Mouse (Mus musculus) limb, embryonic 12.5 days (tissue): ENCODE data around the gene Dcaf17. TPM values are rescaled to one million over a fixed set of nuclear protein-coding genes. Genes with fewer than 3 reads are reported as not detected.

ENCODE experiments used
- ATAC-seq: fragments of 200-750 bp; cut with Nextera tagmentation; 2 replicates; pipeline ENCODE4 v1.8.0; 2017; ENCODE audit warnings: low read depth, moderate TSS enrichment; ENCODE audit not compliant: insufficient number of reproducible peaks, insufficient read depth, low FRiP score, low TSS enrichment
- H3K27ac ChIP-seq: fragments of 300-500 bp; sonication (generic); 2 replicates; pipeline ENCODE4 v1.5.1; 2016; ENCODE audit warnings: mild to moderate bottlenecking, moderate library complexity
- H3K27me3 ChIP-seq: fragments of 300-500 bp; sonication (generic); 2 replicates; pipeline ENCODE4 v1.6.1; 2016; ENCODE audit warnings: mild to moderate bottlenecking, moderate library complexity
- H3K36me3 ChIP-seq: fragments of 300-500 bp; sonication (generic); 2 replicates; pipeline ENCODE4 v1.6.1; 2016; ENCODE audit warnings: mild to moderate bottlenecking, moderate library complexity
- H3K4me1 ChIP-seq: fragments of 300-500 bp; sonication (generic); replicated peaks from 2 replicates; pipeline ENCODE4 v1.6.1; 2016
- H3K4me2 ChIP-seq: fragments of 300-500 bp; sonication (generic); 2 replicates; pipeline ENCODE4 v1.6.1; 2016; ENCODE audit warnings: mild to moderate bottlenecking, moderate library complexity
- H3K4me3 ChIP-seq: fragments of 300-500 bp; sonication (generic); replicated peaks from 2 replicates; pipeline ENCODE4 v1.5.1; 2016; ENCODE audit warnings: mild to moderate bottlenecking
- H3K9ac ChIP-seq: fragments of 300-500 bp; sonication (generic); replicated peaks from 2 replicates; pipeline ENCODE4 v1.6.1; 2016; ENCODE audit warnings: mild to moderate bottlenecking, moderate library complexity
- H3K9me3 ChIP-seq: fragments of 300-500 bp; sonication (generic); 2 replicates; pipeline ENCODE4 v1.6.1; 2016; ENCODE audit warnings: mild to moderate bottlenecking, moderate library complexity
- WGBS: fragments of 180-500 bp; shearing (Covaris S2); methylation state at CpG from one replicate; pipeline ENCODE4 v1.1.7; 2016; 5-methylcytosine and 5-hydroxymethylcytosine counted together
- polyA plus RNA-seq: library from polyadenylated mRNA; unstranded; fragments of >200 nt; fragmentation: Nextera tagmentation; extraction: Ambion mirVana; gene quantifications from 2 replicates; pipeline ENCODE4 v1.2.1, GENCODE M21; 2016

The Dcaf17 gene
- polyA plus RNA-seq, 1 experiment from 2014 or later, result 26.2 TPM

DNA sequence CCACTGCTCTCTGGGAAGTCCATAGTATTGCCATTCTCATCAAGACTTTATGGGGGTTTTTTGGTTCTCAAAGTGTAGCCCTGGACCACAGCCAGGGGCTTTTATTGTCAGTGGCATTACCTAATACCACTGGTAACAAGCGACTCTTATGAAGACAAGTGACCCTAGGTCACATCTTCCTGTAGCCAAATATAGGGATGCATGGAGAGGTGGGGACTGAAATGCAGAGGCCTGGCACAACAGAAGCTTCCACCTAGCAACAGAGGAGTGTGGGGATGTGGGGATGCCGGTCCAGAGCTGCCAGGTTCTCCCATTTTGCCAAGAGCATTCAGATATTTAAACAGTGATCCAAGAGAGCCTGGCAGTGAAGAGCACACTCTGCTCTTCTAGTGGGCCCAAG lies 68.5 kb downstream of the Dcaf17 start:
- 52% methylated on average over 2 of the region's 2 CpGs for WGBS
- no peak overlapping the region for H3K4me2 ChIP-seq
- ATAC-seq, result no peak
- no peak overlapping the region for H3K9ac ChIP-seq
- H3K9me3 ChIP-seq, result no peaks in the 10 kb centered on the region
- peaks cover 9% of the 10 kb centered on the region; the same call in 1 of the 2 replicates for H3K27me3 ChIP-seq
- no peaks in the 10 kb centered on the region for H3K36me3 ChIP-seq
- H3K27ac ChIP-seq, result no peak overlapping the region
- peaks cover 24% of the 10 kb centered on the region for H3K4me1 ChIP-seq
- H3K4me3 ChIP-seq, result no peak overlapping the region

GRCm38 (mm10) chr2:71127779-71128534 lies 72.8 kb downstream of the Dcaf17 start:
- H3K27me3 ChIP-seq, result no peaks in the 10 kb centered on the region
- no peaks in the 10 kb centered on the region for H3K9me3 ChIP-seq
- ATAC-seq, result no peak
- H3K4me1 ChIP-seq, result peaks cover 11% of the 10 kb centered on the region; the same call in 1 of the 2 replicates
- H3K4me3 ChIP-seq, result no peak overlapping the region
- H3K9ac ChIP-seq, result no peak overlapping the region
- no peak overlapping the region for H3K4me2 ChIP-seq
- H3K27ac ChIP-seq, result 0 out of 2 replicates have a peak overlapping the region, but pooled peaks have one; percentile 3
- 0 out of 2 replicates have a peak, but pooled peaks cover 3% of the 10 kb centered on the region for H3K36me3 ChIP-seq
- 75% methylated on average over 10 of the region's 10 CpGs for WGBS

- Histone ChIP-seq H3K9me3 (no peaks in the 10 kb centered on the region), H3K9ac (no peak overlapping the region), H3K4me3 (no peak overlapping the region), H3K4me1 (peaks cover 8% of the 10 kb centered on the region; the same call in 1 of the 2 replicates), H3K36me3 (0 out of 2 replicates have a peak, but pooled peaks cover 3% of the 10 kb centered on the region), H3K27ac (no peak overlapping the region), H3K27me3 (no peaks in the 10 kb centered on the region), H3K4me2 (no peak overlapping the region)
- WGBS, result 93% methylated on average over 2 of the region's 2 CpGs
- ATAC-seq, result no peak
These were observed 75.2 kb downstream of the Dcaf17 start for GRCm38 (mm10) chr2:71130366-71130765.

GRCm38 (mm10) chr2:71131866-71132496 lies 76.9 kb downstream of the Dcaf17 start:
- Histone ChIP-seq H3K4me3 (no peak overlapping the region), H3K4me2 (no peak overlapping the region), H3K27me3 (no peaks in the 10 kb centered on the region), H3K9me3 (peaks cover under 1% of the 10 kb centered on the region; the same call in 1 of the 2 replicates), H3K4me1 (peaks cover 8% of the 10 kb centered on the region; the same call in 1 of the 2 replicates), H3K36me3 (0 out of 2 replicates have a peak, but pooled peaks cover 6% of the 10 kb centered on the region), H3K27ac (no peak overlapping the region), H3K9ac (no peak overlapping the region)
- WGBS, result 75% methylated on average over 3 of the region's 3 CpGs
- ATAC-seq, result no peak

GRCm38 (mm10) chr2:71134041-71134505 lies 78.9 kb downstream of the Dcaf17 start:
- no peak overlapping the region for H3K4me2 ChIP-seq
- H3K36me3 ChIP-seq, result 0 out of 2 replicates have a peak, but pooled peaks cover 6% of the 10 kb centered on the region
- H3K4me1 ChIP-seq, result no peaks in the 10 kb centered on the region
- WGBS, result 90% methylated on average over 9 of the region's 9 CpGs
- H3K4me3 ChIP-seq, result no peak overlapping the region
- H3K9me3 ChIP-seq, result peaks cover 7% of the 10 kb centered on the region; the same call in 1 of the 2 replicates
- H3K27me3 ChIP-seq, result no peaks in the 10 kb centered on the region
- ATAC-seq, result no peak
- H3K9ac ChIP-seq, result no peak overlapping the region
- no peak overlapping the region for H3K27ac ChIP-seq

DNA sequence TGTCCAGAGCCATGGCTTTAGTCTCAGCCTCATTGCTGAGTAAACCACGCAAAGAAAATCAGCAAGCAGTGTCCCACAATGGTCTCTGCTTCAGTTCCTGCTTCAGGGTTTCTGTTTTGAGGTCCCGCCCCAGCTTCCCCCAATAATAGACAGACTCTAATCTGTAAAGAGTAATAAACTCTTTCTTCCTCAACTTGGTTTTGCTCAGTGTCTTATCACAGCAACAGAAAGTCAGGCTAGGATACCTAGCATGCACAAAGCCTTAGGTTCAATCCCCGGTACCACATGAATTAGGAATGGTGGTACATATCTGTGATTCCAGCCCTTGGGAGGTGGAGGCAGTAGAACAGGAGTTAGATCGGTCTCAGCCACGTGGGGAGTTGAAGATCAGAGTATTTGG lies 79.7 kb downstream of the Dcaf17 start:
- peaks cover 7% of the 10 kb centered on the region; the same call in 1 of the 2 replicates for H3K9me3 ChIP-seq
- H3K27ac ChIP-seq, result no peak overlapping the region
- H3K9ac ChIP-seq, result no peak overlapping the region
- 0 out of 2 replicates have a peak, but pooled peaks cover 12% of the 10 kb centered on the region for H3K36me3 ChIP-seq
- WGBS, result 74% methylated on average over 5 of the region's 5 CpGs
- no peak overlapping the region for H3K4me2 ChIP-seq
- H3K27me3 ChIP-seq, result no peaks in the 10 kb centered on the region
- H3K4me3 ChIP-seq, result no peak overlapping the region
- ATAC-seq, result no peak
- no peaks in the 10 kb centered on the region for H3K4me1 ChIP-seq

- Histone ChIP-seq H3K27me3 (no peaks in the 10 kb centered on the region), H3K9me3 (peaks cover 7% of the 10 kb centered on the region; the same call in 1 of the 2 replicates), H3K36me3 (0 out of 2 replicates have a peak, but pooled peaks cover 7% of the 10 kb centered on the region), H3K9ac (no peak overlapping the region), H3K4me1 (no peaks in the 10 kb centered on the region), H3K27ac (no peak overlapping the region), H3K4me3 (no peak overlapping the region), H3K4me2 (no peak overlapping the region)
- 63% methylated on average over 4 of the region's 4 CpGs for WGBS
- no peak for ATAC-seq
These were observed 85.5 kb downstream of the Dcaf17 start for GRCm38 (mm10) chr2:71140622-71141021.

- no peaks in the 10 kb centered on the region for H3K4me1 ChIP-seq
- no peaks in the 10 kb centered on the region for H3K27me3 ChIP-seq
- H3K27ac ChIP-seq, result no peak overlapping the region
- H3K36me3 ChIP-seq, result 0 out of 2 replicates have a peak, but pooled peaks cover 6% of the 10 kb centered on the region
- WGBS, result 80% methylated on average over 7 of the region's 7 CpGs
- no peak for ATAC-seq
- no peak overlapping the region for H3K4me2 ChIP-seq
- no peak overlapping the region for H3K9ac ChIP-seq
- H3K9me3 ChIP-seq, result peaks cover 1% of the 10 kb centered on the region; the same call in 1 of the 2 replicates
- no peak overlapping the region for H3K4me3 ChIP-seq
These were observed 87.3 kb downstream of the Dcaf17 start for GRCm38 (mm10) chr2:71142410-71142809.

DNA sequence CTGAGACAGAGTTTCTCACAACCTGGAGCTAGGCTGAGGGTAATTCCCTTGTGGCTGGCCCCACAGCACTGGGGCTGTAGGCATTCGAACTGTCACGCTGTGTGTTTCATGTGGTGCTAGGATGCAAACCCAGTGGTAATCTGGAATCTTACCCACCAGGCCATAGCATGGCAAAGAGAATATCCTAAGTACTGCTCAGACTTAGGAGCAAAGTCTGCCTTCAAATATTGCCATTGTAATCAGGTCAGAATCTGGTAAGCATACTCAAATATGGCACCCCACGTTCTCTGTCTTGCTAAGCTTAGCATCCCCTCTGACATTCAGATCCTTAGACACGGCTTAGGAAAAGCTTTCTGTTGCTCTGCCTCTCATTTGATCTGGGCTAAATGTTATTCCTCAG lies 90.7 kb downstream of the Dcaf17 start:
- Histone ChIP-seq H3K9me3 (no peaks in the 10 kb centered on the region), H3K4me3 (no peak overlapping the region), H3K36me3 (no peaks in the 10 kb centered on the region), H3K27ac (no peak overlapping the region), H3K4me2 (no peak overlapping the region), H3K27me3 (no peaks in the 10 kb centered on the region), H3K4me1 (no peaks in the 10 kb centered on the region), H3K9ac (no peak overlapping the region)
- 88% methylated on average over 4 of the region's 4 CpGs for WGBS
- no peak for ATAC-seq

DNA sequence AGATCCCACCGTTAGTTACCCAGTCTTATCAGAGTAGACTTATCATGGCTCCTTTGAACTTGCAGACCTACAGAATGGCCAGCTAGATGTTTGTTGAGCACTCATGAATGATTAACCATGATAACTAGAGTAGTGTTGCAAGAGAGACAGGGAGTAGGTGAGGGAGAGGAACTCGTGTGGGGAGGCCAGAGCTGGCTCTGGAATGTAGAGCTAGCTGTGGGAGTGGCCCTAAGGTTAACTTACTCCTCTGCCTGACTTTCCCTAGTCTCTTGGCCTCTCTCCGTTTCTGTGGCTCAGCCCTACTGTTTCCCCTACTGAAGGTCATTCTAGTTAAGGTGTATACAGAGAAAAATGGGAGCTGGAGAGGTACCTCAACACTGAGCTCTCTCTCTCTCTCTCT lies 91.1 kb downstream of the Dcaf17 start:
- WGBS, result 54% methylated on average over 3 of the region's 3 CpGs
- Histone ChIP-seq H3K4me3 (no peak overlapping the region), H3K27me3 (no peaks in the 10 kb centered on the region), H3K27ac (no peak overlapping the region), H3K9ac (no peak overlapping the region), H3K4me2 (no peak overlapping the region), H3K36me3 (no peaks in the 10 kb centered on the region), H3K4me1 (no peaks in the 10 kb centered on the region), H3K9me3 (no peaks in the 10 kb centered on the region)
- no peak for ATAC-seq

GRCm38 (mm10) chr2:71147816-71148215 lies 92.7 kb downstream of the Dcaf17 start:
- H3K36me3 ChIP-seq, result no peaks in the 10 kb centered on the region
- H3K9me3 ChIP-seq, result peaks cover 4% of the 10 kb centered on the region; the same call in 1 of the 2 replicates
- H3K27me3 ChIP-seq, result no peaks in the 10 kb centered on the region
- H3K27ac ChIP-seq, result no peak overlapping the region
- 59% methylated on average over 6 of the region's 6 CpGs for WGBS
- H3K9ac ChIP-seq, result no peak overlapping the region
- ATAC-seq, result no peak
- H3K4me3 ChIP-seq, result no peak overlapping the region
- no peak overlapping the region for H3K4me2 ChIP-seq
- no peaks in the 10 kb centered on the region for H3K4me1 ChIP-seq
